Mouse (Mus musculus): ENCODE data around the gene Mvb12b. TPM values are rescaled to one million over a fixed set of nuclear protein-coding genes. Genes with fewer than 3 reads are reported as not detected.

The Mvb12b gene
- total and polyA plus RNA-seq, 3 experiments: 22.8 to 23.3 TPM; not detected in 1

- Histone ChIP-seq H3K9me3 (replicated peaks; ENCODE audit: insufficient read depth, low read length) (no peaks in the 10 kb centered on the region), H3K27me3 (ENCODE audit: control insufficient read depth in 1 of 2, insufficient read depth in 2 of 2, low read length in 2 of 2) (peaks cover 0 to 1% of the 10 kb centered on the region in 2 experiments; a peak in 1 of 4 replicates), H3K4me1 (ENCODE audit: control insufficient read depth in 1 of 2, insufficient read depth in 2 of 2, low read length in 2 of 2) (peaks cover 0 to 2% of the 10 kb centered on the region in 2 experiments; a peak in 1 of 4 replicates), H3K4me3 (ENCODE audit: control insufficient read depth in 1 of 2, insufficient read depth in 1 of 2, low read depth in 2 of 2, low read length in 2 of 2) (no peak overlapping the region), H3K27ac (ENCODE audit: control insufficient read depth, low read depth, low read length) (no peak overlapping the region), H3K79me2 (ENCODE audit: control insufficient read depth, insufficient read depth, low read length, poor library complexity) (no peaks in the 10 kb centered on the region), H3K9ac (ENCODE audit: control insufficient read depth, low read depth, low read length, poor library complexity, severe bottlenecking) (no peak overlapping the region), H3K36me3 (ENCODE audit: control insufficient read depth in 1 of 2, insufficient read depth in 2 of 2, low read length in 2 of 2) (no peaks in the 10 kb centered on the region)
- DNase-seq (ENCODE audit: low read depth, low spot score): peak; percentile 64
- no peak for TF ChIP-seq MXI1 (IDR thresholded peaks at IDR 0.05; ENCODE audit: low read depth, low read length)
- no peak for TF ChIP-seq TCF12 (IDR thresholded peaks at IDR 0.05; ENCODE audit: low read depth, low read length)
- 0 out of 2 replicates have a peak, but pooled peaks have one; percentile 33 for TF ChIP-seq MAZ (IDR thresholded peaks at IDR 0.05; ENCODE audit: low read depth, low read length)
- peak; percentile 75 to 94 (median 77) for TF ChIP-seq CTCF (IDR thresholded peaks at IDR 0.05 in 2 of 3, conservative IDR thresholded peaks at IDR 0.05 in 1 of 3; ENCODE audit: control insufficient read depth in 1 of 3, insufficient read depth in 1 of 3, low read depth in 2 of 3, low read length in 3 of 3, poor library complexity in 1 of 3, severe bottlenecking in 1 of 3)
- TF ChIP-seq ELF1 (IDR thresholded peaks at IDR 0.05; ENCODE audit: low read depth, low read length): no peak
- TF ChIP-seq CHD1 (IDR thresholded peaks at IDR 0.05; ENCODE audit: low read depth, low read length): no peak
- TF ChIP-seq USF2 (IDR thresholded peaks at IDR 0.05; ENCODE audit: borderline replicate concordance in 1 of 2, insufficient read depth in 1 of 2, low read depth in 1 of 2, low read length in 2 of 2): no peak
These were observed 197.8 kb downstream of the Mvb12b start for GRCm38 (mm10) chr2:33689880-33690462.

- Histone ChIP-seq H3K9ac (ENCODE audit: control insufficient read depth, low read depth, low read length, poor library complexity, severe bottlenecking) (no peak overlapping the region), H3K36me3 (ENCODE audit: control insufficient read depth in 1 of 2, insufficient read depth in 2 of 2, low read length in 2 of 2) (no peaks in the 10 kb centered on the region), H3K4me1 (ENCODE audit: control insufficient read depth in 1 of 2, insufficient read depth in 2 of 2, low read length in 2 of 2) (peaks cover 0 to 2% of the 10 kb centered on the region in 2 experiments; a peak in 1 of 4 replicates), H3K27ac (ENCODE audit: control insufficient read depth, low read depth, low read length) (no peak overlapping the region), H3K79me2 (ENCODE audit: control insufficient read depth, insufficient read depth, low read length, poor library complexity) (no peaks in the 10 kb centered on the region), H3K9me3 (replicated peaks; ENCODE audit: insufficient read depth, low read length) (no peaks in the 10 kb centered on the region), H3K4me3 (ENCODE audit: control insufficient read depth in 1 of 2, insufficient read depth in 1 of 2, low read depth in 2 of 2, low read length in 2 of 2) (no peak overlapping the region), H3K27me3 (ENCODE audit: control insufficient read depth in 1 of 2, insufficient read depth in 2 of 2, low read length in 2 of 2) (peaks cover 0 to 1% of the 10 kb centered on the region in 2 experiments; a peak in 1 of 4 replicates)
- TF ChIP-seq POLR2AphosphoS2 (IDR thresholded peaks at IDR 0.05; ENCODE audit: low read length) (no peak), TCF12 (IDR thresholded peaks at IDR 0.05; ENCODE audit: low read depth, low read length) (no peak), TAL1 (IDR thresholded peaks at IDR 0.05; ENCODE audit: low read length) (no peak), ZMIZ1 (IDR thresholded peaks at IDR 0.05; ENCODE audit: low read depth, low read length) (no peak), HCFC1 (IDR thresholded peaks at IDR 0.05; ENCODE audit: low read depth, low read length) (no peak), NELFE (IDR thresholded peaks at IDR 0.05; ENCODE audit: low read depth, low read length) (no peak), ZKSCAN1 (IDR thresholded peaks at IDR 0.05; ENCODE audit: low read depth, low read length) (no peak), ELF1 (IDR thresholded peaks at IDR 0.05; ENCODE audit: low read depth, low read length) (no peak), MAX (IDR thresholded peaks at IDR 0.05; ENCODE audit: low read length) (no peak), SIN3A (IDR thresholded peaks at IDR 0.05; ENCODE audit: low read length) (no peak), CTCF (IDR thresholded peaks at IDR 0.05 in 2 of 3, conservative IDR thresholded peaks at IDR 0.05 in 1 of 3; ENCODE audit: control insufficient read depth in 1 of 3, insufficient read depth in 1 of 3, low read depth in 2 of 3, low read length in 3 of 3, poor library complexity in 1 of 3, severe bottlenecking in 1 of 3) (no peak), EP300 (IDR thresholded peaks at IDR 0.05; ENCODE audit: low read depth in 1 of 2, low read length in 2 of 2) (no peak), POLR2A (IDR thresholded peaks at IDR 0.05; ENCODE audit: control insufficient read depth in 1 of 2, insufficient read depth in 1 of 2, low read depth in 1 of 2, low read length in 2 of 2, poor library complexity in 1 of 2) (no peak), GATA1 (IDR thresholded peaks at IDR 0.05; ENCODE audit: low read depth, low read length) (no peak), MAFK (IDR thresholded peaks at IDR 0.05; ENCODE audit: borderline replicate concordance, low read depth, low read length) (no peak), USF2 (IDR thresholded peaks at IDR 0.05; ENCODE audit: borderline replicate concordance in 1 of 2, insufficient read depth in 1 of 2, low read depth in 1 of 2, low read length in 2 of 2) (no peak), RAD21 (IDR thresholded peaks at IDR 0.05; ENCODE audit: low read depth, low read length) (no peak)
- DNase-seq (ENCODE audit: low read depth, low spot score): no peak
These were observed 198.4 kb downstream of the Mvb12b start for GRCm38 (mm10) chr2:33689155-33689879.

All from MEL (cell line).